Mouse (Mus musculus) megakaryocyte, embryonic 14.5 days (primary cell): ENCODE data around the gene Unk. TPM values are rescaled to one million over a fixed set of nuclear protein-coding genes. Genes with fewer than 3 reads are reported as not detected.
A peak's percentile ranks its signal among the peaks of the same experiment; 100 is the strongest.

ENCODE experiments used
- H3K27me3 ChIP-seq: replicated peaks from 2 replicates; pipeline ENCODE3; 2012; ENCODE audit warnings: inconsistent platforms
- H3K36me3 ChIP-seq: replicated peaks from 2 replicates; pipeline ENCODE3; 2012; ENCODE audit warnings: low read length, inconsistent platforms, mixed read lengths
- H3K4me1 ChIP-seq: 2 replicates; pipeline ENCODE4 v1.6.1; 2012; ENCODE audit warnings: inconsistent platforms
- H3K4me3 ChIP-seq: replicated peaks from 2 replicates; pipeline ENCODE3; 2012; ENCODE audit warnings: moderate library complexity, mild to moderate bottlenecking, inconsistent platforms
- H3K9me3 ChIP-seq: 2 replicates; pipeline ENCODE4 v1.6.1; 2012; ENCODE audit warnings: inconsistent platforms
- FLI1 ChIP-seq: IDR thresholded peaks from 2 replicates; pipeline ENCODE4 v1.6.1; 2012; ENCODE audit warnings: low read length, inconsistent platforms, mixed read lengths
- GATA1 ChIP-seq: IDR thresholded peaks from 3 replicates; pipeline ENCODE4 v1.6.1; 2012; ENCODE audit warnings: mixed read lengths, low read length, inconsistent platforms, borderline replicate concordance
- polyA plus RNA-seq: library from polyadenylated mRNA; stranded (reverse); fragments of >175 nt; gene quantifications from 2 replicates; pipeline ENCODE4 v1.2.3, GENCODE M21; 2012; ENCODE audit warnings: low replicate concordance; ENCODE audit not compliant: insufficient read depth

The Unk gene
- polyA plus RNA-seq, 1 experiment: 18.8 TPM

GRCm38 (mm10) chr11:116096213-116097108 lies 66.3 kb downstream of the Unk start:
- no peak for TF ChIP-seq GATA1
- TF ChIP-seq FLI1: no peak
- Histone ChIP-seq H3K4me3 (no peak overlapping the region), H3K4me1 (peaks cover 89% of the 10 kb centered on the region), H3K36me3 (peaks cover 20% of the 10 kb centered on the region), H3K9me3 (peaks cover 4% of the 10 kb centered on the region; the same call in 1 of the 2 replicates), H3K27me3 (no peaks in the 10 kb centered on the region)

GRCm38 (mm10) chr11:116098711-116099460 lies 68.8 kb downstream of the Unk start:
- Histone ChIP-seq H3K4me3 (no peak overlapping the region), H3K27me3 (no peaks in the 10 kb centered on the region), H3K9me3 (peaks cover 4% of the 10 kb centered on the region; the same call in 1 of the 2 replicates), H3K4me1 (peaks cover 89% of the 10 kb centered on the region), H3K36me3 (peaks cover 16% of the 10 kb centered on the region)
- no peak for TF ChIP-seq FLI1
- no peak for TF ChIP-seq GATA1

- TF ChIP-seq GATA1 (no peak), FLI1 (no peak)
- H3K4me1 ChIP-seq: peaks cover 90% of the 10 kb centered on the region
- no peaks in the 10 kb centered on the region for H3K27me3 ChIP-seq
- no peak overlapping the region for H3K4me3 ChIP-seq
- peaks cover 16% of the 10 kb centered on the region for H3K36me3 ChIP-seq
- peaks cover 4% of the 10 kb centered on the region; the same call in 1 of the 2 replicates for H3K9me3 ChIP-seq
Measured at GRCm38 (mm10) chr11:116099462-116099861, 69.3 kb downstream of the Unk start.

GRCm38 (mm10) chr11:116100385-116100784 lies 70.3 kb downstream of the Unk start:
- Histone ChIP-seq H3K27me3 (no peaks in the 10 kb centered on the region), H3K4me3 (no peak overlapping the region), H3K36me3 (peaks cover 17% of the 10 kb centered on the region), H3K4me1 (peaks cover 90% of the 10 kb centered on the region), H3K9me3 (peaks cover 4% of the 10 kb centered on the region; the same call in 1 of the 2 replicates)
- TF ChIP-seq GATA1 (no peak), FLI1 (no peak)

- no peak for TF ChIP-seq FLI1
- TF ChIP-seq GATA1: no peak
- peaks cover 4% of the 10 kb centered on the region; the same call in 1 of the 2 replicates for H3K9me3 ChIP-seq
- H3K4me1 ChIP-seq: peaks cover 92% of the 10 kb centered on the region
- peak overlapping the region; percentile 33 for H3K4me3 ChIP-seq
- H3K36me3 ChIP-seq: peaks cover 21% of the 10 kb centered on the region
- no peaks in the 10 kb centered on the region for H3K27me3 ChIP-seq
Measured at GRCm38 (mm10) chr11:116100839-116101238, 70.7 kb downstream of the Unk start.

GRCm38 (mm10) chr11:116101931-116102381 lies 71.8 kb downstream of the Unk start:
- H3K36me3 ChIP-seq: peaks cover 26% of the 10 kb centered on the region
- H3K4me1 ChIP-seq: peaks cover 95% of the 10 kb centered on the region
- peak overlapping the region; percentile 66 for H3K4me3 ChIP-seq
- no peaks in the 10 kb centered on the region for H3K9me3 ChIP-seq
- TF ChIP-seq GATA1: no peak
- no peak for TF ChIP-seq FLI1
- H3K27me3 ChIP-seq: no peaks in the 10 kb centered on the region

GRCm38 (mm10) chr11:116102472-116102871 lies 72.3 kb downstream of the Unk start:
- H3K27me3 ChIP-seq: no peaks in the 10 kb centered on the region
- peaks cover 31% of the 10 kb centered on the region for H3K36me3 ChIP-seq
- no peaks in the 10 kb centered on the region for H3K9me3 ChIP-seq
- peaks cover 98% of the 10 kb centered on the region for H3K4me1 ChIP-seq
- H3K4me3 ChIP-seq: no peak overlapping the region
- TF ChIP-seq FLI1 (no peak), GATA1 (no peak)

- peaks cover 1% of the 10 kb centered on the region for H3K27me3 ChIP-seq
- H3K4me1 ChIP-seq: peaks cover 100% of the 10 kb centered on the region
- H3K36me3 ChIP-seq: peaks cover 41% of the 10 kb centered on the region
- TF ChIP-seq FLI1 (no peak), GATA1 (no peak)
- H3K9me3 ChIP-seq: no peaks in the 10 kb centered on the region
- peak overlapping the region; percentile 74 for H3K4me3 ChIP-seq
Measured at GRCm38 (mm10) chr11:116103572-116103971, 73.5 kb downstream of the Unk start.

GRCm38 (mm10) chr11:116104006-116104646 lies 74.0 kb downstream of the Unk start:
- H3K4me1 ChIP-seq: peaks cover 100% of the 10 kb centered on the region
- no peak for TF ChIP-seq FLI1
- TF ChIP-seq GATA1: no peak
- peak overlapping the region; percentile 80 for H3K4me3 ChIP-seq

More at GRCm38 (mm10) chr11:116104006-116104646, 74.0 kb downstream of the Unk start:
- H3K9me3 ChIP-seq: no peaks in the 10 kb centered on the region
- H3K27me3 ChIP-seq: peaks cover 5% of the 10 kb centered on the region
- peaks cover 38% of the 10 kb centered on the region for H3K36me3 ChIP-seq
